Mouse (Mus musculus): Measurements from ENCODE around the gene Cntfr.

Gene Cntfr

DNA sequence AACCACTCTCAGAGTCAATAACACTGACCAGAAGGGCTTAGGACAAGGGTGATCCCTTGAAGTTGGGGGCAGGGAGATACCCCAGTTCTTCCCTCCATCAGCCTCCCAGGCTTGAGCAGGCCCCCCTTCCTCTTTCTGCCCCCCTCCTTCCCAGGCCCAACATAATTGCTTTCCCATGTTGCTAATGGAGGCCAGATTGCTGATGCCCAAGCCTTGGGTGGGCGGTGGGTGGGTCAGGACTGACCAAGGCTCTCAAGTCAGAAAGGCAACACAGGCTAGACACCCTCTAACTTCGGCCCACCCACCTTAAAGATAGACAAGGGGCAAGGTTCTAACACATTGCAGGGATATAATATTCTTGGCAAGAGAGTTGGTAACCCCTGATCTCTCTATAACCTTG, 41.4 kb downstream of the Cntfr start:
- DNase-seq (ENCODE audit: extremely low read depth, insufficient read length, low spot score): no peak

DNA sequence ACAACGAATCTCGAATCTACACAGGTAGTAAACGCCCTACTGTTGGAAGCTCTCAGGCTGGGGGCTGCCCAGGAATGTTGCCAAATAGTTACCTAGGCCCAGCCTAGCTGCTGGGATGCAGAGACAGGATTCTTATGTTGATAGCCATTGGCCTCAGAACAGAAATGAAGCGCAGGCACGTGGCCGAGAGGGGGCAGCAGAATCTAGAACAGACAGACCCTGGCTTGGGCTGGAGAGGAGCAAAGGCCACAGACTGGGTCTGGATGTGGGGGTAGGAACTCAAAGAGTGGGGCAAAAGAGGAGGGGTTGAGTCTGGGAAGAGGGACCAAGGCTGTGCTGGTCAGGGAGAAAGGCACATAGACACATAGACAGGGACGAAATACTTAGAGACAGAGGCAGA, 42.7 kb downstream of the Cntfr start:
- DNase-seq (ENCODE audit: extremely low read depth, insufficient read length, low spot score): no peak

DNA sequence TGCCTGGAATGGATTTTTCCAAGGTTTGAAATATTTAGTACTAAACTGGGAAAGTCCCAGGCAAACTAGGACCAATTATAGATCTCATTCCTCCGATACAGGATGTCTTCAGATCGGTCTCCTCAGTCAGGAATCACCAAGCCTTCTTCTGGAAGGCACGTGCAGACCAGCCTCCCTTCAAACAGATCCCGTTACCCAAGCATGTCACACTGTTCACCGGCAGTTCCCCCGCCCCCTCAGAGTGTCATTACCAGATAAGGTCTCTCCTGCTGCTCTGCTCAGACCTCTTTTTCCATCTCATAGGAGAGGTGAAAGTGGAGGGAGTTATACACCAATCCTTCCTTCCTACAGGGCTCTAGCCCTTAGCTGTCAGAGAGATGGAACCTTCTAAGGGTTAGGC, 43.2 kb downstream of the Cntfr start:
- no peak for DNase-seq (ENCODE audit: extremely low read depth, insufficient read length, low spot score)

DNA sequence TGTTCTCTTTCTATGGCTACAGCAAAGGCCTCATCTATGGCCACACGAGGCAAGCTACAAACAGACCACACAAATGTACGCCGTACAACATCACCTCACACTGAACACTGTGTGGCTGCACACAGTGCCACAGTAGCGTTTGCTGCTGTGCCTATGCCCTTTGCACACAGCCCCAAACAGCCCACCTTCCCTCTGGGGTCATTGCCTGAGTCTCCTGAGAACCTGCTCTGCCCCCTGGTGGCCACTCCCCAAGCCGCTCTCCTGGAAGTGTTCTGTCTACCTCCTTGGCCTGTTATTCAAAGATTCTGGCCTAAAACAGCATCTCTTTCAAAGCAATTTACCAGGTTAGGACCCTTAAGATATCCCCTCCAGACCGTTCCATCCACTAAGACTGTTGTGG, 43.6 kb downstream of the Cntfr start:
- peak; percentile 41 for DNase-seq (ENCODE audit: extremely low read depth, insufficient read length, low spot score)

DNA sequence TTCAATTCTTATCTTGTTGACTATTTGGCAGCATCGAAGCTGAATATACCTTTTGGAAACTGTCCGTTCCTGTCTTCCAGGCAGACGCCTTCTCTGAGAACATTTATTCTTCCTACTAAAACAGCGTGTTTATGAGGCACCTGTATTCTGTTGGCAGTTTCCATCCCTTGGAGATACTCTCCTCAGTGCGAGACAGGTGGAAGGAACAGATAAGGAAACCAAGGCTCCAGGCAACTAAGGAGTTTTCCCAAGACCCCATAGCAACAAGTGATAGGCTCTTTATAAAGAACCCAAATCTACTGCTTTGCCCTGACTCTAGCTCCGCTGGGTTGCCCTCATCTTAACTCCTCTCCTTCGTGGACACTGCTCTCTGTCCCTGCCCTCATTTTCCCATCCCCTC, 48.3 kb downstream of the Cntfr start:
- no peak for DNase-seq (ENCODE audit: extremely low read depth, insufficient read length, low spot score)

DNA sequence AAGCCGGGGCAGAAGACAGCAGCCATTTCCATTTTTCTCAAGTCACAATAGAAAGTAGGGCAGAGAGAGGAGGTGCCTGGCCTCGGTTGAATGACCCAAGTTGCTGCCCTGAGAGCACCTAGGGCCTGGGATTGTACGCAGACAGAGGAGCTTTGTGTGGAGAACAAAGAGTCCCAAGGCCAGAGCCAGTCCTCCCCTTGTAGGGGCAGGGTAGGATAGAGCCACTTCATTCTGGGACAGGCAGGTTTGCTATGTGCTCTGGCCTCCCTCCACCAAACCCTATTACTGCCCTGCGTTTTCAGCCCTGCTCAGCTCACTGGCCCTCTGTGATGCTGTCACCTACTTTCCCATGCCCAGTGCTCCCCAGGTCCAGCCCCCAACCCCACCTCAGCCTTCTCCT, 48.7 kb downstream of the Cntfr start:
- DNase-seq (ENCODE audit: extremely low read depth, insufficient read length, low spot score): no peak

DNA sequence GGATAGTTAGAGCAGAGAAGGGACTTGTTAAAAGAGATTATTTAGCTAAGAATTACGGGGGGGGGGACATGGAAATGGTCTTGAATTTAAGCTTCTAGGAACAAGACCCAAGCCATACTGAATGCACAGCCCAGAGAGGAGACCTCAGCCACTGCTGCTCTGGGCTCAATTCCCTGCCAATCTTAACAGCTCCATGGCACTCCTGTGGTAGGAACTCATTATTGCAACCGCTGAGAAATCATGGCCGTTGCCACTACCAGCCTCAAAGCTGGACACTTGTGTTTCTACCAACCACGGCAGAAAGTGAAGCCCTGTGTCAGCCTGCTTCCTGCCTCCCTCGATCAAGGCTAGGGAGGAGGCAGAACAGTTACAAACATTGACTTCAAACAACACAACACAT, 51.4 kb downstream of the Cntfr start:
- no peak for DNase-seq (ENCODE audit: extremely low read depth, insufficient read length, low spot score)

DNA sequence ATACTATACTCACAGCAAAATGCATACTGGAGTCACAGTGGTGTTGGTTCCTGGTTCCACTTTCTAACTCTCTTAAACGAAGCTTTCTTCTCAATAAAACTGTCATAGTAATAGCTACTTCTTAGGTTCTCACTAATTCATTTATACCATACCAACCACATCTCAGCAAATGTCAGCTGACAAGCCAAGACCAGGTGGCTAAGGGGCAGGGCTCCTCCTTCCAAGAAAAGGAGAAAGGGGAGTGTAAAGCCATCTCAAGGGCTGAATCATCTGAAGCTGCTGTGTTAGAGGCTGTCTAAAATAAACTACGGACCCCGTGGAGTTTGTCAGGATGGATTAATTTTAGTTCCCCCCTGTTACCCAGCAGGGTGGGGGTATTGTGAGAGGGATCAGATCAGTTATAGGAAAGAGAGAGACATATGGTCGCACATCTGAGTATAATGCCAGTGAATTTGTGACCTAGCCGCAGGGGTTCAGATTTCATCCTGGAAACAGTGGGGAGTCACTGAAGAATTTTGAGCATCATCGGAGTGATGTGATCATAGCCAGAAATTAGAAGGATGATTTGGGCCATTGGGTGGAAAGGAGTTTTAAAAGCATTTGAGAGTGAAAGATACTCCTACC, 55.6 kb downstream of the Cntfr start:
- DNase-seq (ENCODE audit: extremely low read depth, insufficient read length, low spot score): no peak

DNA sequence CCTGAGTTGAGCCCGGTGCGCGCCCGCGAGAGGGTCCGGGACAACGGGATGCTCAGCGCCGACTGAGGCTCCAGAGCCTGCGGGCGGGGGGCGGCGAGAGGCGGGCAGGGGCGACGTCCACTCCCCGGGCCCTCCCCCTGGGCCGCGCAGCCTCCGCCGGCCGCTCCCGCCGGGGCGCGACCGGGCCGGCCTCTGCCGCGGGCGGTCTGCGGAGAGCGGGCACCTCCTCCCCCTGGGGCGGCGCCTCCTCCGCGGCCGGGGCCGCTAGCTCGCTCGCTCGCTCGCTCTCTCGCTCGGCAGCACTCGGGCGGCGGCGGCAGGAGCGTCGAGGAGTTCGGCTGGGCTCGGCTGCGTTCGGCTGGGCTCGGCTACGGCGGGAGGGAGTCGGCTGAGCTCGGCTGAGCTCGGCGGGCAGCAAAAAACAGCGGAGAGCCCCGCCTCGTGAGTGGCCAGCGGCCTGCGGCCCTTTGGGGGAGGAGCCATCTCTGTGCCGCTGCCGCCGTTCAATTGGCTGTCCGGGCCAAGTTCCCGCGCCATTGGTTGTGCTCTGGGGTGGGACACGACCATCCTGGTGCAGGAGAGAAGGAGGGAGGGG, 56.9 kb downstream of the Cntfr start, which contains the start of gene Enho:
TSS of gene Enho (minus strand) at position 412 of the 595 bp plus-strand sequence.
- DNase-seq (ENCODE audit: extremely low read depth, insufficient read length, low spot score): peak; percentile 90

DNA sequence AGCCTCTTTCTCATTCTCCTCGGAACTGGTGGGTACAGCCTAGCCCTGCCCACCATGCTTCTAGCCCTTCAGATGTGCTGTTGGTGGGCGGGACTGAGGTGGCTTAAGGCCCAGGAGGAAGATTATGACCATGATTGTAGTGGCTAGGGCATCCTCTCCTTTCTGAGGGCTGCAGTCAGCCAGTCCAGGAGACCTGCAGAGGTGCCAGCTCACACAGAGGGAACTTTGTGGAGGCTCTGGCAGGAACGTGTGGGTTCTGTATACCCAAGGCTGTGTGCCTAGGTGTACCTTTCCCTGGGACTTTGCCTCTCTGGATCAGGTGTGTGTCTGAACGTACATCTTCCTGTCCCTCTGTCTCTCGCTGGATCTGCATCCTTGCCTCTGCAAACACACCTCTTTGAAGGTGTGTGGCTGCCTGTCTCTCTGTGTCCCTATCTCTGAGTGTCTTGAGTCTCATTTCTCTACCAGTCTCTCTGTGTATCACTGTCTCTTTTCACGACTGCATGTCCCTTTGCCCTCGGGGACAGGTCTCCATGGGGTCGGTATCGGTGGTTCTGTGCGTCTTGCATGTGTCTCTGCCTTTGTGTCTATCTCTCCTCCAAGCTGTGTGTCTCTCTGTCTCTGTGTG, 57.6 kb downstream of the Cntfr start:
- no peak for DNase-seq (ENCODE audit: extremely low read depth, insufficient read length, low spot score)

DNA sequence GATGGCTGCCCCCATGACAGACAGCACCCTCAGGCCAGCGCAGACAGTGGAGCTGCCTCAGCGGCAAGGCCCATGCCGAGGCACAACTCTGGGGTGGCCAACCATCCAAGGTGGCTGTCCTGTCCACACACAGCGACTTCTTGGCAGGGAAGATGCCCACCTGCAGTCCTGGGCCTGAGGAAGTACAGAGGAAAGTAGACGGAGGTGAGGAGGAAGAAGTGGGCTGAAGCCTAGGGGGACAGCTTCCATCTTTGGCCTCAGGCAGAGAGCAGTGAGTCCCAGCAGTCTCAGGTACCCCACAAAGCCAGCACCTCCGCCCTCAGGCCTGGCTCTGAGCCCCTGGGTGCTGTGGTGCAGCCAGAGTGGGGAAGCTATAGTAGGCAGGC, 58.1 kb downstream of the Cntfr start:
- no peak for DNase-seq (ENCODE audit: extremely low read depth, insufficient read length, low spot score)

DNA sequence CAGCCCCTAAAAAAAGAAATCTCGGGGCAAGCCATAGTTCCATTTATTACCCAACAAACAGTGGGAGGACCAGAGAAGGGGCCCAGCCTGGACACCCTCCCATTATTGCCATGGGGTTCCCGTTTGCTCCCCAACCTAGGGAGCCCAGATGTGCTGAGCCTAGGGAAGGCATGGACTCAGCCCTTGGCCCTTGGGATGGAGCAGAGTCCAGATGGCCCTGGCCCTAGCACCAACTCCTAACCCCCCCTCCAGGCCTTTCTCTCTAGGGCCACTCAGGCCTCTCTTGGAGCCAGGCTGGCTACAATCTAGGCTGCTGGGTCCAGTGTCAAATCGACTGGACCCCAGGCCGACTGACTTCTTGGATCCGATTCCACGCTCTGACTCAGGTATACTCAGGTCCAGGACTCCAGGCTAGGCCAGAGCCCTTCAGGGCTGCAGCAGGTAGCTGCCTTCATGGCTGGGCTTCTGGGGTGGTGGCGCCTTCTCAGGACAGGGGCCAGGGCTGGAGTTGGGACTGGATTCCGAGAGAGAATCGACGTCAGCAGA, 58.6 kb downstream of the Cntfr start:
- no peak for DNase-seq (ENCODE audit: extremely low read depth, insufficient read length, low spot score)

DNA sequence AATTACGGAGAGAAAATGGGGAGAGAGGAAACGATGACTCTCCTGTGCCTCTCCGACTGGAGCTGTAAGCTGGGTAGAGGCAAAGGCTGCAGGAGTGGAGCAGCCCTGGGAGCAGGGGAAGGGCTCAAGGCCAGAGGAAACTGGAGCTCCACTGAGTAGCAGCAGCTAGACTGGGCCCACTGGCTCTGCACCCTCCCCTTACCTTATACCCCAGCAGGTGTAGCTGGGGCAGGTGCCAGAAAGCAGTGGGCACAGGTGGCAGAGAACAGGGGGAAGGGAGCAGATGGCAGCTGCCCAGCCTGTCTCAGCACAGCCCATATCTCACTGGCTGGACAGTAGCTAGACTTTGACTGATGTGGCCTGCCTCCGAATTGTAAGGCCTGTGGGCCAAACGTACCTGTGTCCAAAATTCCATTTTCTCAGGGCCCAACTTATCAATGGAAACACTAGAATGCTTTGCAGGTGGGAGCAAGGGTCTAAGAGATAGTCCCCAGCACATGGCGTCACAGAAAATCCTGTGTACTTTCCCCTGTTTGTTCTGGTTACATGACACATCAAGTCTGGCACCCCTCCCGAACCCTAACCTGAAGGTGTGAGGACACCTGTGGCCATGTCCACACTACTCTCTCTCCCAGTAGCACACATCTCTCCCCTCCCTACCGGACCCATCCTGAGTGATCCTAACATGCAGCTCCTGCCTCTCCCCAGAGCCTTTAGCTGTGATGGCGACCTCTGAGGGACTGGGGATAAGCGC, 59.8 kb downstream of the Cntfr start:
- no peak for DNase-seq (ENCODE audit: extremely low read depth, insufficient read length, low spot score)

DNA sequence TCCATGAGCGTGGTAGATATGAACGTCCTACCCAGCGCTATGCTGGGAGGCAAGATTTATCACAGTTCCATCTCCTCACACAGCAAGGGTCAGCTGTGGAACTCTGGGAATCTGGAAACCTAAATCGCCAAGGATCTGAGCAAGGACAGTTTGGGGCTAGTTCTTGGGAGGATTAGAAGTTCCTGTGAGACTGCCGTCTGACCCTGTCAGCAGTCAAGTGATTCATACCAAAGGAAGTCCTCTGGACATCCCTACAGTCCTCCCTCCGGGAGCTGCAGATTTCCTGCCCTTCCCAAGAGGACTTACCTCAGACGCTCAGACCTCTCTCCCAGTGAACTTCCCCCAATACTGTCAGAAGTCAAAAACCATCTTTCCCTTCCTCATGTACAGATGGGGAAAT, 60.5 kb downstream of the Cntfr start:
- no peak for DNase-seq (ENCODE audit: extremely low read depth, insufficient read length, low spot score)

DNA sequence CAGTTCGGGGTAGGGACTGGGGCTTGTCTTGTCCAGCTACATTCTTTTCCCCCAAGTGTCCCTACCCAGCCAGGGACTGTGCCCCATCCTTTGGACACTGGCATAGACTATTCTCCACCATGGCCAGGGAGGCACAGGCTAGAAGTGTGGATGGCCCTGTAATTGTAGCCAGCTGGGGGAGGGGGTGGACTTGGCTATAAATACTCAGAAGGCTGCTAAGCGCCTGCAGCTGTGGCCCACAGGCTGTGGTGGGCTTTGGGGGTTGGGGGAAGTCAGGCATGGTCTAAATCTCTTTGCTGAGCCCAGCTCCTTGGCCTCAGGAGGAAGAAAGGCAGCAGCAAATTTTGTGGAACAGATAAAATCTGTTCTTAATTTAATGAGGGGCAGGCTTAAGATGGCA, 61.0 kb downstream of the Cntfr start:
- no peak for DNase-seq (ENCODE audit: extremely low read depth, insufficient read length, low spot score)

DNA sequence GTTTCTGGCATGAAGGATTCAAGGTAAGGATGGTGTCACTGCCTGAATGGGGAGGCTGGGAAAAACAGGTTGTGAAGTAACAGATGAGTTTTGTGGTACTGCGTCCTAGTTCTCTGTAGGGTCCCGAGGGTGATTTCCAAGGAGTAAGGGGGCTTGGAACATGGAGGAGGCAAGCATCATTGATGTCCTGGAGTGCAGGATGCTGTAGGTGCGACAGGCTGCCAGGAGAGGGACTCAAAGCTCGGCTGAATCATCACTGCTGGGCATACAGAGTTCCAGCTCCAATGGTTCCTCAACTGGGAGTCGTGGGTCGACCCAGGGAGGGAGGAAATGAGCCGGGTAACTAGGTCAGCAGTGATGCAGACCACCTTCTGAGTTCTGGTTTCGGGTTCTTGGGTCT, 61.7 kb downstream of the Cntfr start:
- DNase-seq (ENCODE audit: extremely low read depth, insufficient read length, low spot score): no peak

DNA sequence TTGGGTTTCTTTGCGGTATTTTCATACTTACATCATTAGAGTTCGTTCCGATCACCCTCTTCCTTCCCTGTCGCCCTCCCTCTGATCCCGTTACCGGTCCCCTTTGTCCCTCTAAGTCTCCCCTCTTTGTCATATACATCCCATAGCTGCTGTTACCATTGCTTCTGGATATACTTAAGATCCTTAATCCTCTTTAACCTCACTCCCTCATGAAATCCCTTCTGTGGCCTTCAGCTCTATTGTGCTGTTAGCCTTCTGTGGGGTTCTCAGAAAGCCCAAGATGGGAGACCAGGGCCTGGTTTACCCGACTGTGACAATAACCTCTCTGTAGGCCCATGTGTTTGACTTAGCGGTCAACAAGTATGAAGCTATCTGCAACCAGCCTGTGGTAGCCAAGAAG, 62.3 kb downstream of the Cntfr start:
- DNase-seq (ENCODE audit: extremely low read depth, insufficient read length, low spot score): no peak

DNA sequence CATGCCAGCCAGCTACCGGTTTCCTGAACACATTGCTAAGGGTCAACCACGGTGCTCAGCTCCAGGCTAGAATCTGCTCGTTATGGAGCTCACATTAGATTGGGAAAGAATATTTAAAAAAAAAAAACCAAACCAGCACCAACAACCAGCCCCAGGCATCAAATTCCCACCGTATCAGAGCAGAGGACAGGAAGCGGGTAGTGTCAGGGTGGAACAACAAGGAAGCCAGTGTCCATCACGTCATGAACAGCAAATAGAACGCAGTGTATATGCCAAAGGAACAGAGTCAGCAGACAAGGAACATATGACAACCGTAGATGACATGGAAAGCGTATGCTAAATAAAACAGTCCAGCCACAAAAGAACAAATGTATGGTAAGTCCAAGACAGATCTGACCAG, 63.9 kb downstream of the Cntfr start:
- no peak for DNase-seq (ENCODE audit: extremely low read depth, insufficient read length, low spot score)

DNA sequence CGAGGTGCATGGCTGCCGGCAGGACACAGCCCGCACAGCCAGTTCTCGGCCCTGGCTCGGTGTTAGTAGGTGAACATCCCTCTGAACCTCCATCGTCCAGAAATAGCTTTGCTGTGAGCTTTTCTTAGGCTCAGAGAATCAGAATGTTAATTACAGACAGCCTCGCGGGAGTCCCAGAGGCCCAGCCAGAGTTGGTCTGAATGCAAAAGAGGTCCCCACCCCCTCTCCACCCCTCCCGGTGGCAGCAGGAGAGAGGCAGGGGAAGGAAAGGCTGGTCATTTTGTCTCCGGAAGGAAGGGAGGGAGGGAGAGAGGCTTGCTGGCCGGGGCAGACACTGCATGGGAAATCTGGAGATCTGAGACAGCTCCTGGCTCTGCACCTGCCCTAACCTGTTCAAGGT, 65.5 kb downstream of the Cntfr start:
- DNase-seq (ENCODE audit: extremely low read depth, insufficient read length, low spot score): no peak

DNA sequence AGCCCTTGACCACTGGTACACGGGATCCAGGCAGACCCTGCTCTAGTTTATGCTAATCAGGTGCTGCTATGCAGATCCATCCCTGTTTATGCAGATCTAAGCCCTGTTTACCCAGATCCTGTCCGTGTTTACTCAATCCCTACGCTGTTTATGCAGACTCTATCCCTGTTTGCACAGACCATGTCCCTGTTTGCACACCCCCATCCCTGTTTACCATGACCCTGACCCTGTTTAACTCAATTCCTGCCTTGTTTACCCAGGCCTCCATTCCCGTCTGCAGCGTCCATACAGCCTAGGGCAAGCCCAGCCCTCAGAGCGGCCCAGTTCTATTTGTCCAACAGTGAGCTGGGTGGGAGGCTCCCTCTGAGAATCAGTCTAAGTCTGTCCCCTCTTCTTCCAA, 66.7 kb downstream of the Cntfr start:
- DNase-seq (ENCODE audit: extremely low read depth, insufficient read length, low spot score): no peak

DNA sequence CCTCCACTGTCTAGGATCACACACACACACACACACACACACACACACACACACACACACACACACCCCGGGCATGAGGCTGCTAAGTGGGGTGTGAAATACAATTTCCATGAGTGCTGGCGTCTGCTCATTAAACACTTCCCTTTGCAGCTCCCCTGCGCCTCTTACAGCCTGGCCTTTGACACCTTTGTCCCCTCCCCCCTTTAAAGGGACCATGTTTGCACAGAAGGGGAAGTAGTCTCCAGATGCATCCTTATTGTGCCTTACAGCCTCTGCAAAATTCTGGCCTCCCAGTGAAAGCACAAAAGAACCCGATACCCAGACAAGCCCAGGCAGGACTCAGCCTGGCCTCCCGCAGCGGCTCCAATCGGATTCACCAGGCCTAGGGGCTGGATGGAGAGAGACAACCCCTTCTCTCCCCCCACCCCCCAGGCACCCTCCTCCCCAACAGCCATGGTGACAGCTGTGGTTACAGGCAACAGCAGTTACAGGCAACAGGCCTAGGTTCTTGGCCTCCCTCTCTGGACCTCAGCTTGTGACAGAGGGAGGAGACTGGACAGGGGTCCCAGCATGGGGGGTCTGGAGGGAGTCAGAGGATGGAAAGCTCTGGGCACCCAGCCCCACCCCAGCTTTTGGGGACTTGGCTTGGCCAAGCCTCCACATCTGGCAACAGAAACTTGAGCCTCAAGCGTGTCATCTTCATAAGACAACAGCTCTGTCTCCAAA, 68.5 kb downstream of the Cntfr start:
- no peak for DNase-seq (ENCODE audit: extremely low read depth, insufficient read length, low spot score)
